Mouse (Mus musculus): ENCODE results near the gene Rnf7.

DNA sequence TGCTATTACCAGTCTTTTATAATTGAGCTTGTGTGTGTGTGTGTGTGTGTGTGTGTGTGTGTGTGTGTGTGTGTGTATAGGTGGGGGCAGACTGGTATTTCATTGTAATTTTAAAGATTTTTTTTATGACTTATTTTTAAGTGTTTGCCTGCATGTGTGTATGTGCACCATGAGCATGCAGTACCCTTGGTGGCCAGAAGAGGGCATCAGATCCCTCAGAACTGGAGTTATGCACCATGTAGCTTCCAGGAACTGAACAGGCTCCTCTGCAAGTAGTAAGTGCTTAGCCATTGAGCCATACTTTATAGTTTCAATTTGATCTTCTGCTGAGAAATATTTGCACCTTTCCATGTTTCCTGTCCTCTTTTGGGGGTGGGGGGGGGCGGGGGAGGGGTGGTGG is 16.9 kb downstream of the Rnf7 start:
- TF ChIP-seq POLR2A (IDR thresholded peaks at IDR 0.05; ENCODE audit: control insufficient read depth, low read depth, low read length) (no peak), CTCF (IDR thresholded peaks at IDR 0.05; ENCODE audit: control insufficient read depth, insufficient read depth, insufficient replicate concordance, low read depth, low read length) (peak; percentile 42; the same call in 1 of the 2 replicates)
